In genomic region chr13:60429148-60429547, GRCm38 (mm10) we compare ENCODE assay signal across 10 mouse cellular contexts.
DNase-seq lines count a peak whose midpoint lies in the region; ATAC-seq and TF ChIP-seq lines count a peak whose summit lies in the region.
"Had no signal": no experiment of that assay in that cellular context is flagged by ENCODE, and none has a peak within 500 bp of the region (broad histone marks: within the 10 kb centered on the region; RNA-seq: fewer than 3 reads in every experiment).

No protein-coding gene starts in this region.

- DNase-seq in heart, adult 11 months: peak; percentile 86
- DNase-seq in heart, postnatal 25 days (ENCODE audit: low spot score): no peak
- no peak for DNase-seq in lung, postnatal 0 days (ENCODE audit: low spot score)
- DNase-seq in lung, postnatal 4 days: no peak
- peak; percentile 9 for DNase-seq in MEL (ENCODE audit: low read depth, low spot score)
- DNase-seq in left cerebral cortex, postnatal 25 days (ENCODE audit: low spot score in 2 of 2): no peak
- DNase-seq: thymus, postnatal 14 days had no signal

- intact Hi-C loops in heart, postnatal 25 days (cut with DNase I): no loop called here
- intact Hi-C loops in left cerebral cortex, postnatal 25 days (cut with DNase I): no loop called here

- no peak overlapping the region for H3K4me2 ChIP-seq in lung, postnatal 0 days (replicated peaks; ENCODE audit: low read depth, low read length)
- H3K4me2 ChIP-seq: liver, embryonic 12.5 days had no signal

- TF ChIP-seq RAD21 in MEL (IDR thresholded peaks at IDR 0.05; ENCODE audit: low read depth, low read length): peak; percentile 30

- peak; percentile 54 for TF ChIP-seq CTCF in lung, postnatal 0 days (IDR thresholded peaks at IDR 0.05)
- peak; percentile 6 to 31 (median 29); a peak in 3 of 6 replicates for TF ChIP-seq CTCF in MEL (IDR thresholded peaks at IDR 0.05 in 2 of 3, conservative IDR thresholded peaks at IDR 0.05 in 1 of 3; ENCODE audit: control insufficient read depth in 1 of 3, insufficient read depth in 1 of 3, low read depth in 2 of 3, low read length in 3 of 3, poor library complexity in 1 of 3, severe bottlenecking in 1 of 3)

- no peaks in the 10 kb centered on the region for H3K79me2 ChIP-seq in MEL (ENCODE audit: control insufficient read depth, insufficient read depth, low read length, poor library complexity)

- 76% methylated on average over 3 of the region's 3 CpGs for WGBS in lung, postnatal 0 days

- TF ChIP-seq EP300 in lung, postnatal 0 days (IDR thresholded peaks at IDR 0.05): no peak
- no peak for TF ChIP-seq EP300 in MEL (IDR thresholded peaks at IDR 0.05; ENCODE audit: low read depth in 1 of 2, low read length in 2 of 2)

- TF ChIP-seq POLR2A in MEL (IDR thresholded peaks at IDR 0.05; ENCODE audit: control insufficient read depth in 1 of 2, insufficient read depth in 1 of 2, low read depth in 1 of 2, low read length in 2 of 2, poor library complexity in 1 of 2): no peak

- H3K4me3 ChIP-seq in lung, postnatal 0 days (ENCODE audit: low read depth, low read length): no peak overlapping the region
- H3K4me3 ChIP-seq in MEL (ENCODE audit: control insufficient read depth in 1 of 2, insufficient read depth in 1 of 2, low read depth in 2 of 2, low read length in 2 of 2): no peak overlapping the region
- H3K4me3 ChIP-seq: liver, embryonic 12.5 days had no signal

- no peak overlapping the region for H3K9ac ChIP-seq in lung, postnatal 0 days (replicated peaks; ENCODE audit: low read depth)
- H3K9ac ChIP-seq in MEL (ENCODE audit: control insufficient read depth, low read depth, low read length, poor library complexity, severe bottlenecking): no peak overlapping the region
- H3K9ac ChIP-seq: liver, embryonic 12.5 days had no signal

- H3K27ac ChIP-seq in lung, postnatal 0 days (ENCODE audit: low read length): no peak overlapping the region
- no peak overlapping the region for H3K27ac ChIP-seq in MEL (ENCODE audit: control insufficient read depth, low read depth, low read length)
- H3K27ac ChIP-seq: liver, embryonic 12.5 days had no signal

- ATAC-seq in lung, postnatal 0 days: no peak
- peak; percentile 50; the same call in 1 of the 2 replicates for ATAC-seq in megakaryocyte progenitor cell, adult 5-6 weeks (replicated peaks; ENCODE audit: poor library complexity)
- ATAC-seq: inflammation-experienced regulatory T-cells, adult 6 months; liver, embryonic 12.5 days had no signal

- H3K9me3 ChIP-seq in lung, postnatal 0 days (ENCODE audit: low read length): no peaks in the 10 kb centered on the region
- no peaks in the 10 kb centered on the region for H3K9me3 ChIP-seq in MEL (replicated peaks; ENCODE audit: insufficient read depth, low read length)
- H3K9me3 ChIP-seq: liver, embryonic 12.5 days had no signal

- no peaks in the 10 kb centered on the region for H3K36me3 ChIP-seq in lung, postnatal 0 days (ENCODE audit: insufficient read depth, low read length)
- H3K36me3 ChIP-seq in MEL (ENCODE audit: control insufficient read depth in 1 of 2, insufficient read depth in 2 of 2, low read length in 2 of 2): no peaks in the 10 kb centered on the region
- H3K36me3 ChIP-seq: liver, embryonic 12.5 days had no signal

- peaks cover 5% of the 10 kb centered on the region; the same call in 1 of the 2 replicates for H3K4me1 ChIP-seq in lung, postnatal 0 days (ENCODE audit: insufficient read depth, low read depth, low read length)
- H3K4me1 ChIP-seq in MEL (ENCODE audit: control insufficient read depth in 1 of 2, insufficient read depth in 2 of 2, low read length in 2 of 2): no peaks in the 10 kb centered on the region
- H3K4me1 ChIP-seq: liver, embryonic 12.5 days had no signal

- H3K27me3 ChIP-seq in lung, postnatal 0 days (replicated peaks; ENCODE audit: insufficient read depth, low read length): no peaks in the 10 kb centered on the region
- H3K27me3 ChIP-seq in MEL (ENCODE audit: control insufficient read depth in 1 of 2, insufficient read depth in 2 of 2, low read length in 2 of 2): no peaks in the 10 kb centered on the region
- H3K27me3 ChIP-seq: liver, embryonic 12.5 days had no signal

TF ChIP-seq in MEL, 35 proteins besides CTCF, POLR2A, EP300 and RAD21:
- no peak for TF ChIP-seq USF1 (IDR thresholded peaks at IDR 0.05; ENCODE audit: low read depth, low read length)
- no peak for TF ChIP-seq TCF12 (IDR thresholded peaks at IDR 0.05; ENCODE audit: low read depth, low read length)
- no peak for TF ChIP-seq KAT2A (conservative IDR thresholded peaks at IDR 0.05; ENCODE audit: low read depth, low read length)
- TF ChIP-seq SMC3 (IDR thresholded peaks at IDR 0.05; ENCODE audit: low read depth, low read length): peak; percentile 31; the same call in 1 of the 2 replicates
- no peak for TF ChIP-seq MEF2A (IDR thresholded peaks at IDR 0.05; ENCODE audit: extremely low read depth, insufficient replicate concordance, low read depth, low read length, poor library complexity, severe bottlenecking)
- TF ChIP-seq ELF1 (IDR thresholded peaks at IDR 0.05; ENCODE audit: low read depth, low read length): no peak
- no peak for TF ChIP-seq MYC (IDR thresholded peaks at IDR 0.05; ENCODE audit: low read depth, low read length)

Comparison
In these comparisons a context has a peak if more than half of its experiments do, and no peak if none do; other contexts are left out.
1. DNase-seq: peak in heart, adult 11 months (single experiment) and MEL (single experiment); none in heart, postnatal 25 days (single experiment), lung, postnatal 0 days (single experiment), lung, postnatal 4 days (0 of 2) and left cerebral cortex, postnatal 25 days (0 of 2).